Mouse (Mus musculus): ENCODE results near the gene Olfr1338. TPM values are rescaled to one million over a fixed set of nuclear protein-coding genes. Genes with fewer than 3 reads are reported as not detected.

Olfr1338 gene
- polyA plus RNA-seq, 1 experiment from 2014 or later, result not detected

Other genes with a start within 250 kb of the Olfr1338 start
- 4.5 and 4.9 TPM in 2 replicates for gene 2610528J11Rik, start 231.7 kb downstream of the Olfr1338 start, polyA plus RNA-seq (2016; fragmentation: Nextera tagmentation; extraction: Ambion mirVana)
- 0.23 and 0.54 TPM in 2 replicates for gene Tmem125, start 214.7 kb downstream of the Olfr1338 start, polyA plus RNA-seq (2016; fragmentation: Nextera tagmentation; extraction: Ambion mirVana)
- 1.3 and 1.5 TPM in 2 replicates for gene Cfap57, start 138.0 kb downstream of the Olfr1338 start, polyA plus RNA-seq (2016; fragmentation: Nextera tagmentation; extraction: Ambion mirVana)
- 160 and 164 TPM in 2 replicates for gene Ebna1bp2, start 137.9 kb downstream of the Olfr1338 start, polyA plus RNA-seq (2016; fragmentation: Nextera tagmentation; extraction: Ambion mirVana)
- not detected in 2 replicates for gene Olfr62, start 99.8 kb downstream of the Olfr1338 start, polyA plus RNA-seq (2016; fragmentation: Nextera tagmentation; extraction: Ambion mirVana)
- gene Olfr1342, start 66.0 kb downstream of the Olfr1338 start, polyA plus RNA-seq (2016; fragmentation: Nextera tagmentation; extraction: Ambion mirVana), result not detected in 2 replicates
- gene Olfr1341, start 55.2 kb downstream of the Olfr1338 start, polyA plus RNA-seq (2016; fragmentation: Nextera tagmentation; extraction: Ambion mirVana), result not detected in 2 replicates
- not detected in 2 replicates for gene Olfr1340, start 38.6 kb downstream of the Olfr1338 start, polyA plus RNA-seq (2016; fragmentation: Nextera tagmentation; extraction: Ambion mirVana)
- gene Olfr1339, start 26.6 kb downstream of the Olfr1338 start, polyA plus RNA-seq (2016; fragmentation: Nextera tagmentation; extraction: Ambion mirVana), result not detected in 2 replicates
- gene Olfr1337, start 23.8 kb upstream of the Olfr1338 start, polyA plus RNA-seq (2016; fragmentation: Nextera tagmentation; extraction: Ambion mirVana), result not detected in 2 replicates
- gene Olfr1335, start 51.2 kb upstream of the Olfr1338 start, polyA plus RNA-seq (2016; fragmentation: Nextera tagmentation; extraction: Ambion mirVana), result not detected in 2 replicates
- gene Olfr1333, start 77.5 kb upstream of the Olfr1338 start, polyA plus RNA-seq (2016; fragmentation: Nextera tagmentation; extraction: Ambion mirVana), result not detected in 2 replicates
- gene Olfr1331, start 105.9 kb upstream of the Olfr1338 start, polyA plus RNA-seq (2016; fragmentation: Nextera tagmentation; extraction: Ambion mirVana), result not detected in 2 replicates
- not detected in 2 replicates for gene Olfr1330, start 129.9 kb upstream of the Olfr1338 start, polyA plus RNA-seq (2016; fragmentation: Nextera tagmentation; extraction: Ambion mirVana)
- not detected in 2 replicates for gene Olfr1329, start 158.7 kb upstream of the Olfr1338 start, polyA plus RNA-seq (2016; fragmentation: Nextera tagmentation; extraction: Ambion mirVana)
- not detected in 2 replicates for gene Olfr1328, start 179.9 kb upstream of the Olfr1338 start, polyA plus RNA-seq (2016; fragmentation: Nextera tagmentation; extraction: Ambion mirVana)
- gene Lao1, start 202.8 kb upstream of the Olfr1338 start, polyA plus RNA-seq (2016; fragmentation: Nextera tagmentation; extraction: Ambion mirVana), result not detected in 2 replicates